ENCODE assay signal across 1 mouse cellular context in genomic region chr13:38613583-38613982, GRCm38 (mm10).
TF ChIP-seq lines count a peak whose summit lies in the region.

No protein-coding gene starts in this region.

TF ChIP-seq in MEL, 35 proteins besides CTCF, POLR2A, EP300 and RAD21:
- no peak for TF ChIP-seq GABPA (IDR thresholded peaks at IDR 0.05; ENCODE audit: low read depth, low read length)
- peak; percentile 74; the same call in 1 of the 2 replicates for TF ChIP-seq SIN3A (IDR thresholded peaks at IDR 0.05; ENCODE audit: low read length)
- no peak for TF ChIP-seq MYB (IDR thresholded peaks at IDR 0.05; ENCODE audit: low read depth, low read length)
- no peak for TF ChIP-seq USF1 (IDR thresholded peaks at IDR 0.05; ENCODE audit: low read depth, low read length)
- TF ChIP-seq MAZ (IDR thresholded peaks at IDR 0.05; ENCODE audit: low read depth, low read length) = no peak
- TF ChIP-seq BHLHE40 (IDR thresholded peaks at IDR 0.05; ENCODE audit: borderline replicate concordance, low read depth, low read length) = peak; percentile 63; the same call in 1 of the 2 replicates
- no peak for TF ChIP-seq MEF2A (IDR thresholded peaks at IDR 0.05; ENCODE audit: extremely low read depth, insufficient replicate concordance, low read depth, low read length, poor library complexity, severe bottlenecking)
- peak; percentile 54 for TF ChIP-seq RCOR1 (IDR thresholded peaks at IDR 0.05; ENCODE audit: low read depth, low read length)
- TF ChIP-seq CHD2 (IDR thresholded peaks at IDR 0.05; ENCODE audit: low read length) = no peak
- peak; percentile 80; the same call in 1 of the 2 replicates for TF ChIP-seq MAX (IDR thresholded peaks at IDR 0.05; ENCODE audit: low read length)
- TF ChIP-seq JUND (IDR thresholded peaks at IDR 0.05; ENCODE audit: low read depth, low read length) = no peak
- peak; percentile 87 for TF ChIP-seq GATA1 (IDR thresholded peaks at IDR 0.05; ENCODE audit: low read depth, low read length)
- TF ChIP-seq USF2 (IDR thresholded peaks at IDR 0.05; ENCODE audit: borderline replicate concordance in 1 of 2, insufficient read depth in 1 of 2, low read depth in 1 of 2, low read length in 2 of 2) = no peak
- no peak for TF ChIP-seq MAFK (IDR thresholded peaks at IDR 0.05; ENCODE audit: borderline replicate concordance, low read depth, low read length)
- TF ChIP-seq ELF1 (IDR thresholded peaks at IDR 0.05; ENCODE audit: low read depth, low read length) = no peak
- TF ChIP-seq TAL1 (IDR thresholded peaks at IDR 0.05; ENCODE audit: low read length) = peak; percentile 47
- TF ChIP-seq UBTF (IDR thresholded peaks at IDR 0.05; ENCODE audit: borderline replicate concordance, insufficient read depth, low read depth, low read length) = no peak
- peak; percentile 76 for TF ChIP-seq MXI1 (IDR thresholded peaks at IDR 0.05; ENCODE audit: low read depth, low read length)
- TF ChIP-seq TCF12 (IDR thresholded peaks at IDR 0.05; ENCODE audit: low read depth, low read length) = peak; percentile 84
- TF ChIP-seq CHD1 (IDR thresholded peaks at IDR 0.05; ENCODE audit: low read depth, low read length) = no peak
- peak; percentile 96 for TF ChIP-seq MYC (IDR thresholded peaks at IDR 0.05; ENCODE audit: low read depth, low read length)
- TF ChIP-seq NELFE (IDR thresholded peaks at IDR 0.05; ENCODE audit: low read depth, low read length) = no peak
- TF ChIP-seq ETS1 (IDR thresholded peaks at IDR 0.05; ENCODE audit: low read depth, low read length) = peak; percentile 85
